Mouse (Mus musculus) heart, adult 2 months (tissue): ENCODE measurements around the gene Mphosph10. TPM values are rescaled to one million over a fixed set of nuclear protein-coding genes. Genes with fewer than 3 reads are reported as not detected.

ENCODE experiments used
- DNase-seq, 2 experiments: peaks; one replicate each; pipeline ENCODE4 v3.0.0; 2021
- H3K27ac ChIP-seq: fragments of 200-600 bp; 2 replicates; pipeline ENCODE4 v1.8.1; 2022
- H3K27me3 ChIP-seq: fragments of 200-500 bp; 2 replicates; pipeline ENCODE4 v1.6.1; 2012; ENCODE audit warnings: mild to moderate bottlenecking, low read length, inconsistent platforms, mixed read lengths; ENCODE audit not compliant: control insufficient read depth, insufficient read depth
- H3K36me3 ChIP-seq: fragments of 200-500 bp; 2 replicates; pipeline ENCODE4 v1.6.1; 2012; ENCODE audit warnings: low read length, inconsistent platforms; ENCODE audit not compliant: control insufficient read depth, insufficient read depth
- H3K4me1 ChIP-seq: fragments of 200-500 bp; 2 replicates; pipeline ENCODE4 v1.6.1; 2011; ENCODE audit warnings: low read length; ENCODE audit not compliant: control insufficient read depth, insufficient read depth
- H3K4me3 ChIP-seq: fragments of 200-600 bp; 2 replicates; pipeline ENCODE4 v1.8.1; 2022
- H3K79me2 ChIP-seq: fragments of 200-500 bp; replicated peaks from 2 replicates; pipeline ENCODE4 v1.6.1; 2012; ENCODE audit warnings: mild to moderate bottlenecking, inconsistent platforms, low read length, moderate library complexity, mixed read lengths; ENCODE audit not compliant: control insufficient read depth, insufficient read depth
- H3K9ac ChIP-seq: fragments of 200-500 bp; 2 replicates; pipeline ENCODE4 v1.6.1; 2012; ENCODE audit warnings: low read depth, mild to moderate bottlenecking, control low read depth, inconsistent platforms, low read length, mixed read lengths
- CTCF ChIP-seq: fragments of 200-600 bp; IDR thresholded peaks from 2 replicates; pipeline ENCODE4 v1.8.1; 2022; ENCODE audit warnings: antibody characterized with exemption, mild to moderate bottlenecking, moderate library complexity
- EP300 ChIP-seq: fragments of 200-500 bp; IDR thresholded peaks from 2 replicates; pipeline ENCODE4 v1.6.1; 2011; ENCODE audit warnings: low read depth, low read length, control low read depth; ENCODE audit not compliant: insufficient read depth
- POLR2A ChIP-seq: fragments of 200-500 bp; IDR thresholded peaks from 2 replicates; pipeline ENCODE4 v1.6.1; 2011; ENCODE audit warnings: mild to moderate bottlenecking, low read depth, low read length, control low read depth; ENCODE audit not compliant: insufficient read depth
- WGBS: fragments of 180-500 bp; shearing (Covaris S2); methylation state at CpG from one replicate; pipeline ENCODE4 v1.1.7; 2018; 5-methylcytosine and 5-hydroxymethylcytosine counted together
- intact Hi-C: fragments of 180-260 bp; cut with DNase I; formaldehyde crosslinking; loops from one replicate; pipeline ENCODE4 v1.15.1; 2025
- polyA plus RNA-seq: library from polyadenylated mRNA; depleted of rRNA; stranded (reverse); fragments of >200 nt; gene quantifications from 2 replicates; pipeline ENCODE4 v1.2.3, GENCODE M21; 2012; rRNA removed
- total RNA-seq, 2 experiments: library from RNA; stranded (reverse); gene quantifications; 2 replicates each; pipeline ENCODE4 v1.2.3; 2021

Gene Mphosph10
- total and polyA plus RNA-seq, 3 experiments = 0.66 to 15.3 (median 10.8) TPM

DNA sequence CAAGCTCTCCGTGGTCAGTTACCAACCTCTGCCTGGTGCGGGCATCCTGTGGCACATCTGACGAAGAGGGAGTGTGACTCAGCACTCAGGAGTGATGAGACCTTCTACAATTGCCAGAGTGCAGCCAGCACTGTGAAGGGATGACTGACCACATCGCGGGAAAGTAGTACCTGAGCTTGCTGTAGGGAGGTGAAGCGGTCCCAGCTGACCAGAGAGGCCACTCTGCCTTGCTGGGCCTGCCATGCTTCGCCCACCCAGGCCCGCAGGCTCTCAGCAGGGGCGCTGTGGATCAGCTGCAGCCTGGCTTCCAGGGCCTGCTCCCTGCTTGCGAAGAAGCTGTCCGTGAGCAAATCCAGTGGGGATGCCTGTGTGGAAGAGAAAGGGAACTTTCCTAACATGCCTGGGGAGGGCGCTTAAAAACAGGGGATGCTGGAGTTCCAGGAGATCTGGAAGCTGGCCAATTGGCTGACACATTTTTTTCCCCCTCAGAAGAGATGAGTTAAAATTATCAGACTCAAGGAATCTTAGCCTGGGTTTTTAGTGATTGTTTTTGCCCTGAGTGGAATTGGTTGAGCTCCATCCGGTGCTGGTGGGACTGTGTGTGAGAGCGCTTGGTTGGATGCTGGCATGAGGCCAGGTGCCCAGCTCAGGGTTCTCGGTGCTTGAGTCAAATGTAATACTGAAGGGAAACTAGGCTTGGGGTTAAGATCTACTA is 42.8 kb downstream of the Mphosph10 start:
- no peaks in the 10 kb centered on the region for H3K27me3 ChIP-seq
- H3K4me3 ChIP-seq = no peak overlapping the region
- no peak overlapping the region for H3K9ac ChIP-seq
- H3K36me3 ChIP-seq = no peaks in the 10 kb centered on the region
- intact Hi-C loops = no loop called here
- TF ChIP-seq POLR2A (no peak), CTCF (no peak), EP300 (no peak)
- WGBS = 80% methylated on average over 15 of the region's 15 CpGs
- no peak for DNase-seq
- H3K79me2 ChIP-seq = no peaks in the 10 kb centered on the region
- H3K4me1 ChIP-seq = no peaks in the 10 kb centered on the region
- no peak overlapping the region for H3K27ac ChIP-seq

DNA sequence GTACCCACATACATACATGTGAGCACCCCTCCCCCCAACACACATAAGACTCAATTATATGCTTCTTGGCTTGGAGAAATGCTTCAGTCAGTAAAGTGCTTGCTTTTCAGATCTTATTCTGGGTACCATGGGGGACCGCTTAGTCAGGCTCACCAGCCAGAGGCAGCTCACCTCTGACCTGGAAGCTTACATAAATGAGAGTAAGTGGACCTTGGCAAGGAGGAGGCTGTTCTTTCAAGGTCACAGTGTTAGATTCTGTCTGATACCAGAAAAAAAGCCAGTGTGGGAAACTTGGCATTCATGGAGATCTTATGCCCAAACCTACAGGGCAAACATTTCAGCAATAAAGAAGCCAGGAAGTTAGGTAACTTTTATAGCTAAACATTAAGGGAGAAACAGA is 44.3 kb downstream of the Mphosph10 start:
- no peak overlapping the region for H3K9ac ChIP-seq
- no peaks in the 10 kb centered on the region for H3K36me3 ChIP-seq
- no peak overlapping the region for H3K27ac ChIP-seq
- no peaks in the 10 kb centered on the region for H3K79me2 ChIP-seq
- no peaks in the 10 kb centered on the region for H3K4me1 ChIP-seq
- H3K4me3 ChIP-seq = no peak overlapping the region
- no peak for DNase-seq
- no peak for TF ChIP-seq POLR2A
- no peak for TF ChIP-seq EP300
- TF ChIP-seq CTCF = no peak
- intact Hi-C loops = no loop called here
- no peaks in the 10 kb centered on the region for H3K27me3 ChIP-seq
- WGBS = 95% methylated on average over 1 of the region's 1 CpGs

DNA sequence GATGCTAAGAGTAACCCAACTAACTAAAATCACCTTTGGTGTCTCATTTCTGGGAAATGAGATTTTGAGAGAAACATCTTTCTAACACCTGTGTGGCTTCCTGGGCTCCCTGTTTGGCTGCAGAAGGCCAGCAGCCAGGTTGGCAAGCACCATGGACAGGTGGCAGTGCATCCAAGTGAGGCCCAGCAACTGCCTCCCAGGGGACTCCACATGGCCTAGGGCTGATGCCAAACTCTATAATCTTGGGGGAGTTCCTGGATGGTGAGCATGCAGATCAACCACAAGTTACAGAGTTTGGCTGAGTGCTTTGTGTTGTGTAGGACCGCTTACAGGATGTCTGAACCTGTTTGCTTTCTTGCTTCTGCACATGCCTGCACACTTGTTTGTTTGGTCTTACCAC is 59.4 kb downstream of the Mphosph10 start:
- TF ChIP-seq EP300 (no peak), CTCF (no peak), POLR2A (no peak)
- Histone ChIP-seq H3K9ac (no peak overlapping the region), H3K4me1 (no peaks in the 10 kb centered on the region), H3K4me3 (no peak overlapping the region), H3K27ac (no peak overlapping the region), H3K27me3 (no peaks in the 10 kb centered on the region), H3K79me2 (no peaks in the 10 kb centered on the region), H3K36me3 (no peaks in the 10 kb centered on the region)
- no peak for DNase-seq
- WGBS = 94% methylated on average over 1 of the region's 1 CpGs
- intact Hi-C loops = no loop called here

DNA sequence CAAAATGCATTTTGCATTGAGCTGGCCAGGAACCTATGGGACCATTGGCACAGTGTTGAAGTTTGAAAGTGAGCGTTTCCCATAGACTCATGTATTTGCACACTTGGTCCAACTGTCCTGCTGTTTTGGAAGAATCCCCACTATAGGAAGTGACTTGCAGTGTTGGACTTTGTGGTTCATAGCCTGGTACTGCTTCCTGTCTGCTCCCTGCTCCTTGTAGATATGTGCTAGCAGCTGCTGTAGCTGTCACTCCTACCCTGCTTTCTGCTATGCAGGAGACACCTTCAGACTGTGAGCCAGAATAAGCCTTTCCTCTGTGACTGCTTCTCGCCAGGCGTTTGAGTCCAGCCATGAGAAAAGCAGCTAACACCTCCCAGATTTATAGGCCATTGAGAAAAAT is 60.8 kb downstream of the Mphosph10 start:
- H3K9ac ChIP-seq = no peak overlapping the region
- TF ChIP-seq POLR2A = no peak
- no peak for TF ChIP-seq CTCF
- TF ChIP-seq EP300 = no peak
- H3K27me3 ChIP-seq = no peaks in the 10 kb centered on the region
- H3K79me2 ChIP-seq = no peaks in the 10 kb centered on the region
- intact Hi-C loops = no loop called here
- peaks cover 2% of the 10 kb centered on the region; the same call in 1 of the 2 replicates for H3K36me3 ChIP-seq
- H3K4me3 ChIP-seq = no peak overlapping the region
- no peak overlapping the region for H3K27ac ChIP-seq
- H3K4me1 ChIP-seq = no peaks in the 10 kb centered on the region
- 87% methylated on average over 3 of the region's 3 CpGs for WGBS
- no peak for DNase-seq

DNA sequence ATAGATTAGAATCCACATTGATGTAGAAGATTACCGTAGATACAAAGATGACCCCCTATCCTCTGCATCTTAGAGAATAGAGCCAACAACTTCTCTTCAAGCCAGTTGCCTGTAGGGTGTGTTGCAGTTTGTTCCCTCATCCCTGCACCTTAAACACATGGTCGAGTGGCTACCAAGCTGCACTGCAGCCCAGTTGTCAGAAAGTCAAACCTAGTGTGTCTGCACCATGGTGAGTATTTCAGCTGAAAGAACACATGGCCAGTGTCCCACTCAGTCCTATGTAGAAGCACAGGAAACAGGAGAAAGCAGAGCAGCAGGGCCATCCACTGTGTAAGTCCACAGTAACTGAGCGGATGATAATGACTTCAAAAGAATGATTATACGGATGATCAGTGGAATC is 64.6 kb downstream of the Mphosph10 start:
- DNase-seq = no peak
- Histone ChIP-seq H3K27me3 (no peaks in the 10 kb centered on the region), H3K4me3 (no peak overlapping the region), H3K36me3 (peaks cover 3% of the 10 kb centered on the region; the same call in 1 of the 2 replicates), H3K9ac (no peak overlapping the region), H3K79me2 (no peaks in the 10 kb centered on the region), H3K27ac (no peak overlapping the region), H3K4me1 (no peaks in the 10 kb centered on the region)
- no peak for TF ChIP-seq CTCF
- no peak for TF ChIP-seq POLR2A
- TF ChIP-seq EP300 = no peak
- intact Hi-C loops = loop anchor here (1.0 to 2.0 kb wide), 2 partner anchors 37 to 162 kb away; no protein-coding TSS in a partner anchor
- WGBS = 87% methylated on average over 4 of the region's 4 CpGs

DNA sequence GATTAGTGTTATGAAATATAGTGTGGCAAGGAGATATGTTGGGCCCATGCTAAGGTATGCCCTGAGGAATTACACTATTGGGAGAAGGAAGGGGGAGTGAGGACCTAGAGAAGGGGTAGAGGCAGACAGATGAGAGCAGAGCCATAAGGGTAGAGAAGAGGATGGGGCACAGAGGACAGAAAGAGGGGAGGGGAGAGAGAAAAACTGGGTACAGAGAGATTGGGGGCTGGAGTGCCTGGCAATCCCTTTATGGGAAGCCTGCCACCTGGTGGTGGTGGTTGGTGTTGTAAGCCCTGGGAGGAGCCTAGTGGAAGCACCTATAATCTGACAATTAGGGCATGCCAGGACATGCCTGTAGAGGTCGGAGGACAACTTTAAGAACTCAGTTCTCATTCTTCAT is 65.2 kb downstream of the Mphosph10 start:
- H3K9ac ChIP-seq = no peak overlapping the region
- TF ChIP-seq POLR2A (no peak), CTCF (peak; percentile 97), EP300 (no peak)
- WGBS = 6% methylated on average over 1 of the region's 1 CpGs
- no peaks in the 10 kb centered on the region for H3K4me1 ChIP-seq
- no peaks in the 10 kb centered on the region for H3K27me3 ChIP-seq
- H3K27ac ChIP-seq = no peak overlapping the region
- intact Hi-C loops = loop anchor here (1.0 to 2.0 kb wide), 3 partner anchors 36 to 575 kb away; no protein-coding TSS in a partner anchor
- H3K4me3 ChIP-seq = no peak overlapping the region
- H3K79me2 ChIP-seq = no peaks in the 10 kb centered on the region
- H3K36me3 ChIP-seq = peaks cover 3% of the 10 kb centered on the region; the same call in 1 of the 2 replicates
- DNase-seq = peak; percentile 72 to 90

Other genes with a start within 250 kb of the Mphosph10 start
- not detected for gene Trpm1, start 238.4 kb downstream of the Mphosph10 start, total RNA-seq
- 0.06 TPM in 2 replicates for gene Trpm1, start 238.4 kb downstream of the Mphosph10 start, polyA plus RNA-seq
- gene Mtmr10, start 104.6 kb downstream of the Mphosph10 start, total RNA-seq = 10 to 100 TPM; 14.8 to 15.4 TPM
- 3.7 and 6.1 TPM in 2 replicates for gene Mtmr10, start 104.6 kb downstream of the Mphosph10 start, polyA plus RNA-seq
- gene Fan1, start 18.2 kb downstream of the Mphosph10 start, total RNA-seq = 1 to 10 TPM; 8.2 to 9.6 TPM
- 2.1 and 4.3 TPM in 2 replicates for gene Fan1, start 18.2 kb downstream of the Mphosph10 start, polyA plus RNA-seq
- 100 to 1,000 TPM; 169 to 198 TPM for gene Mcee, start 339 bp upstream of the Mphosph10 start, total RNA-seq
- 92.4 and 134 TPM in 2 replicates for gene Mcee, start 339 bp upstream of the Mphosph10 start, polyA plus RNA-seq
- gene Apba2, start 109.4 kb upstream of the Mphosph10 start, total RNA-seq = 1 to 10 TPM in 1 of 2 experiments, under 1 TPM in 1; 0.68 to 1.2 TPM
- 0.90 and 1.0 TPM in 2 replicates for gene Apba2, start 109.4 kb upstream of the Mphosph10 start, polyA plus RNA-seq